Mouse (Mus musculus) midbrain, embryonic 11.5 days (tissue): ENCODE data around the gene Kdelc1. TPM values are rescaled to one million over a fixed set of nuclear protein-coding genes. Genes with fewer than 3 reads are reported as not detected.

Experiments used
- ATAC-seq: fragments of 200-750 bp; cut with Nextera tagmentation; 2 replicates; pipeline ENCODE4 v1.8.0; 2017; ENCODE audit warnings: moderate TSS enrichment, moderate library complexity; ENCODE audit not compliant: low FRiP score
- DNase-seq: peaks from one replicate; pipeline ENCODE4 v3.0.0; 2015; ENCODE audit warnings: low spot score; ENCODE audit errors: missing footprints
- H3K27ac ChIP-seq: fragments of 300-500 bp; sonication (generic); 2 replicates; pipeline ENCODE4 v1.5.1; 2014; ENCODE audit warnings: low read depth, low read length
- H3K27me3 ChIP-seq: fragments of 300-500 bp; sonication (generic); 2 replicates; pipeline ENCODE4 v1.6.1; 2014; ENCODE audit warnings: mild to moderate bottlenecking, low read length, moderate library complexity, mixed read lengths; ENCODE audit not compliant: control insufficient read depth, insufficient read depth
- H3K36me3 ChIP-seq: fragments of 300-500 bp; sonication (generic); 2 replicates; pipeline ENCODE4 v1.6.1; 2014; ENCODE audit warnings: mild to moderate bottlenecking, low read length, moderate library complexity, mixed read lengths; ENCODE audit not compliant: control insufficient read depth, insufficient read depth
- H3K4me1 ChIP-seq: fragments of 300-500 bp; sonication (generic); 2 replicates; pipeline ENCODE4 v1.6.1; 2014; ENCODE audit warnings: low read length; ENCODE audit not compliant: control insufficient read depth, insufficient read depth
- H3K4me2 ChIP-seq: fragments of 300-500 bp; sonication (generic); 2 replicates; pipeline ENCODE4 v1.6.1; 2014; ENCODE audit warnings: mild to moderate bottlenecking, moderate library complexity
- H3K4me3 ChIP-seq: fragments of 300-500 bp; sonication (generic); 2 replicates; pipeline ENCODE4 v1.5.1; 2014; ENCODE audit warnings: low read depth, low read length
- H3K9ac ChIP-seq: fragments of 300-500 bp; sonication (generic); 2 replicates; pipeline ENCODE4 v1.6.1; 2014; ENCODE audit warnings: low read length
- H3K9me3 ChIP-seq: fragments of 300-500 bp; sonication (generic); 2 replicates; pipeline ENCODE4 v1.6.1; 2016; ENCODE audit warnings: low read length; ENCODE audit not compliant: control insufficient read depth
- WGBS: fragments of 180-500 bp; shearing (Covaris S2); extraction: QIAGEN DNeasy Blood & Tissue Kit; methylation state at CpG from one replicate; pipeline ENCODE4 v1.1.7; 2014; 5-methylcytosine and 5-hydroxymethylcytosine counted together
- polyA plus RNA-seq: library from polyadenylated mRNA; unstranded; fragments of >200 nt; fragmentation: Nextera tagmentation; extraction: Ambion mirVana; gene quantifications from 2 replicates; pipeline ENCODE4 v1.2.1, GENCODE M21; 2014

The Kdelc1 gene
- polyA plus RNA-seq, 1 experiment from 2014 or later, result 56.8 TPM

DNA sequence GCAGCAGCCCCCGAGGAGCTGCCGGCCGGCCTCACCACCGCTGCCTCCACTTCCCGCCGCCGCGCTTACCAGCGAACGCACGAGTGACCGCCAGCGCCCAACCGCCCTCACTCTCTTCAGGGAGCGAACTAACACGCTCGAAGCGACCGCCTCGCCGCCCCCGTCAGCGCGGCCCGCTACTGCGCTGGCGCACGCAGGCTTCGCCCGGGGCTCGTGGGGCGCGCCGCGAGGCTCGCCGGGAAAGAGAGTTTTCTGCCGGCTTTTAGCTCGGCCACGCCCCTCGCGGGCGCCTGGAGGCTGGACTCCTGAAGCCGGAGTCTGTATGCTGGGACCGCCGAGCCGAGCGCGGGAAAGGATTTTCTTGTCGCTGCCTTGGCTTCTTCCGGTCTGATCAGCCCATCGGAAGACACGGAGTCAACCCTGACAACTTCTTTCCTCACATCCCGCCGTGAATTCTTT is 16.3 kb downstream of the Kdelc1 start, which contains the start of gene Tex30:
Gene Tex30 (minus strand): TSS at position 183 of the 459 bp plus-strand sequence.
- no peaks in the 10 kb centered on the region; the same call in 1 of the 2 replicates for H3K36me3 ChIP-seq
- peak within 1 kb of the TSS; percentile 88 for H3K27ac ChIP-seq
- H3K9me3 ChIP-seq, result no peaks in the 10 kb centered on the region
- peaks cover 9% of the 10 kb centered on the region; the same call in 1 of the 2 replicates for H3K4me1 ChIP-seq
- H3K4me2 ChIP-seq, result peak within 1 kb of the TSS; percentile 54
- no peaks in the 10 kb centered on the region for H3K27me3 ChIP-seq
- peak within 1 kb of the TSS; percentile 83 for H3K4me3 ChIP-seq
- DNase-seq (peak; percentile 99), ATAC-seq (peak; percentile 97)
- H3K9ac ChIP-seq, result peak within 1 kb of the TSS; percentile 83
- under 1% methylated on average over 53 of the region's 55 CpGs for WGBS

- H3K36me3 ChIP-seq, result no peaks in the 10 kb centered on the region; the same call in 1 of the 2 replicates
- no peaks in the 10 kb centered on the region for H3K27me3 ChIP-seq
- peak overlapping the region; percentile 54 for H3K4me2 ChIP-seq
- under 1% methylated on average over 54 of the region's 55 CpGs for WGBS
- peak overlapping the region; percentile 88 for H3K27ac ChIP-seq
- ATAC-seq, result peak; percentile 85
- H3K4me3 ChIP-seq, result peak overlapping the region; percentile 83
- peaks cover 9% of the 10 kb centered on the region; the same call in 1 of the 2 replicates for H3K4me1 ChIP-seq
- no peaks in the 10 kb centered on the region for H3K9me3 ChIP-seq
- peak overlapping the region; percentile 83 for H3K9ac ChIP-seq
- peak; percentile 94 for DNase-seq
These were observed 17.0 kb downstream of the Kdelc1 start for GRCm38 (mm10) chr1:44101448-44102225.

DNA sequence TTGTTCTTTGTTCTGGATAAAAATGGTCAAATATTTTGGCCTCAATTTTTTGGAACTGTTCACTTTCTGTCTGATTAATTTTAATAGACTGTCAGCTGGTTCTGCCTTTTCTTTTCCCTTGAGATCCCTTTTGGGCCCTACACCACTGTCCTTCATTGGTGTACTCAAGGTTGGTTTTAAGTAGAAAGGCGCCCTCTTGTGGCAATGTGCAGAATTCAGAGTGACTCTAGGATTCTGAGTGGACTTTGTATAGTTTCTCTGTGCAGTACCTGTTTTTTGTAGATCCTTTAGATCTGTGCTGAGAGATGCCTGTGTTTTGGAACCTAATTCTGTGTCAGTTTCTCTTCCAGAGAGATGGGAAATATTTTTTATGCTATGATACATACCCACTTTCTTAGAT is 54.0 kb downstream of the Kdelc1 start:
- DNase-seq, result no peak
- WGBS, result 0% methylated on average over 1 of the region's 1 CpGs
- Histone ChIP-seq H3K4me1 (no peaks in the 10 kb centered on the region), H3K36me3 (no peaks in the 10 kb centered on the region), H3K27ac (no peak overlapping the region), H3K27me3 (no peaks in the 10 kb centered on the region), H3K4me2 (no peak overlapping the region), H3K4me3 (no peak overlapping the region), H3K9ac (no peak overlapping the region), H3K9me3 (no peaks in the 10 kb centered on the region)
- ATAC-seq, result no peak

DNA sequence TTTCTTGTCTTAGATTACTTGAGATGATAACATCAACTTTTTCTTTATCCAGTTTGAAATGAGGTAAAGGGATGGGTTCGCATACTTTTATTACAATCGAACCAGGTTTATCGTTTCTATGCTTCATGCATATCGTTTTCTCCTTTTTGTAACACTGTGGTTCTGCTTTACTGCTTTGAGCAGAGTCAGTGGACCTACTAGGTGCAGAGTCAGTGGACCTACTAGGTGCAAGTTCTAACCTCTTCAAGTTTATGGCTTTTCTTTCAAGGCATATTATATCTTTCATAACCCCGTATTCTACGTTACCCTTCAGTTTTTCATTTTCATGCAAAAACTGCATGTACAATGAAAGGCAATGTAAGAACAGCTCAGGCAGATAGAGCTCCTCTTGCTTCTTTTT is 55.2 kb downstream of the Kdelc1 start:
- ATAC-seq (no peak), DNase-seq (no peak)
- no peak overlapping the region for H3K4me2 ChIP-seq
- no peaks in the 10 kb centered on the region for H3K9me3 ChIP-seq
- WGBS, result 96% methylated on average over 6 of the region's 6 CpGs
- no peaks in the 10 kb centered on the region for H3K36me3 ChIP-seq
- H3K4me1 ChIP-seq, result no peaks in the 10 kb centered on the region
- H3K27me3 ChIP-seq, result no peaks in the 10 kb centered on the region
- H3K4me3 ChIP-seq, result no peak overlapping the region
- no peak overlapping the region for H3K27ac ChIP-seq
- H3K9ac ChIP-seq, result no peak overlapping the region

DNA sequence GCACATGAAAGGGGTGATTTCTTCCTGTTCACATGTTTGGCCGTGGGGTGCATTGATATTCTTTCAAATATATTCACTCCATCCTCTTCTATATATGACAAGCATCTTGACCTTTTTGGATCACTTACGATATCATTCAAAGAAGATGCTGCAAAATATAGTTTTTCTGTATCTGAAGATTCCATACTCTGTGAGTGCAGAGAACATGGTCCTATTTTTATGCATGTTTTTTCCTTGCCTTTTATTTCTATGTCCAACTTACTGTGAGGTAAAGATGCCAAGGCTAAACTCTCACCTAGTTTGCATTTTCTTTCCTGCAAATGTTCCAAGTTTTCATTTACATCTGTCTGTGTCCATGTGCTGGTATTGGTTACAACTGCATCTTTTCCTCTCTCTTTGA is 56.8 kb downstream of the Kdelc1 start, which contains the start of gene Gm8251:
Gene Gm8251 (minus strand): TSS at position 101 of the 400 bp plus-strand sequence.
- no peaks in the 10 kb centered on the region for H3K4me1 ChIP-seq
- H3K36me3 ChIP-seq, result no peaks in the 10 kb centered on the region
- no peak within 1 kb of the TSS for H3K4me2 ChIP-seq
- no peak for DNase-seq
- ATAC-seq, result no peak
- no peaks in the 10 kb centered on the region for H3K27me3 ChIP-seq
- H3K4me3 ChIP-seq, result no peak within 1 kb of the TSS
- H3K9ac ChIP-seq, result no peak within 1 kb of the TSS
- no peak within 1 kb of the TSS for H3K27ac ChIP-seq
- H3K9me3 ChIP-seq, result no peaks in the 10 kb centered on the region
- 88% methylated on average over 2 of the region's 2 CpGs for WGBS

DNA sequence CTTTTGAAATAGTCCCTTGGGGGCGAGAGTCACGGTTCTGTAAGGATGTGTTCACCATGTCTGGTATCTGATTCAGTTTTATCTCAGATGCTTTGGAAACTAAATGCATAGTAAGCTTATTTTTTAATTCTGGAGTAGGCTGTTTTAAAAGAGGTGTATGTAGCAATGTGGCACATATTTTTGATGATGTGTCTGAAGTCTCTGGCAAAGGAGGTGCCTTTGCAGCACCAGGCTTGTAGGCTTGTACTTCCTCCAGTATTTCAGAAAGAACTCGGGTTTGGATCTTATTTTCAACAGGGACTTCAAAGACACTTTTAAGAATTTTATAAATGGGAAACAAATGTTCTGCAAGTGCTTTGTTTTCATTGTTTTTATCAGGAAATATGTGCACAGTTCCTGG is 60.8 kb downstream of the Kdelc1 start:
- no peak for ATAC-seq
- H3K27ac ChIP-seq, result no peak overlapping the region
- whole genome bisulfite sequencing, result 81% methylated on average over 3 of the region's 3 CpGs
- H3K4me3 ChIP-seq, result no peak overlapping the region
- H3K9me3 ChIP-seq, result no peaks in the 10 kb centered on the region
- no peak overlapping the region for H3K9ac ChIP-seq
- H3K4me1 ChIP-seq, result no peaks in the 10 kb centered on the region
- H3K27me3 ChIP-seq, result no peaks in the 10 kb centered on the region
- no peaks in the 10 kb centered on the region for H3K36me3 ChIP-seq
- H3K4me2 ChIP-seq, result no peak overlapping the region
- no peak for DNase-seq

Other genes starting within 250 kb of the Kdelc1 start
- 72.0 and 72.1 TPM in 2 replicates for gene Tpp2, start 185.2 kb downstream of the Kdelc1 start, polyA plus RNA-seq
- gene Mettl21c, start 98.8 kb downstream of the Kdelc1 start, polyA plus RNA-seq, result 0.43 and 0.68 TPM in 2 replicates
- gene Gm8251, start 56.9 kb downstream of the Kdelc1 start, polyA plus RNA-seq, result 0.26 and 0.29 TPM in 2 replicates
- 110 and 115 TPM in 2 replicates for gene Tex30, start 16.4 kb downstream of the Kdelc1 start, polyA plus RNA-seq
- 27.9 and 31.2 TPM in 2 replicates for gene Bivm, start 149 bp upstream of the Kdelc1 start, polyA plus RNA-seq
- gene Ercc5, start 28.9 kb upstream of the Kdelc1 start, polyA plus RNA-seq, result 41.8 and 43.5 TPM in 2 replicates
- gene Mettl21e, start 100.2 kb upstream of the Kdelc1 start, polyA plus RNA-seq, result not detected in 2 replicates